Mouse (Mus musculus) heart, embryonic 10.5 days (tissue): ENCODE measurements at regions not wholly inside any gene's neighbourhood (a gene's known extent, or its start where the extent isn't known, plus 50 kb on each side); places are given as distances from the start of the nearest gene placed in this dataset.

ENCODE experiments used
- DNase-seq: peaks from one replicate; pipeline ENCODE4 v3.0.0-alpha.2; 2017; ENCODE audit warnings: low spot score
- H3K27ac ChIP-seq: fragments of 300-500 bp; sonication (generic); 2 replicates; pipeline ENCODE4 v1.5.1; 2016; ENCODE audit warnings: mild to moderate bottlenecking
- H3K27me3 ChIP-seq: fragments of 300-500 bp; sonication (generic); 2 replicates; pipeline ENCODE4 v1.6.1; 2016; ENCODE audit warnings: mild to moderate bottlenecking; ENCODE audit not compliant: poor library complexity, insufficient read depth, severe bottlenecking
- H3K36me3 ChIP-seq: fragments of 300-500 bp; sonication (generic); 2 replicates; pipeline ENCODE4 v1.6.1; 2016; ENCODE audit warnings: mild to moderate bottlenecking, moderate library complexity
- H3K4me1 ChIP-seq: fragments of 300-500 bp; sonication (generic); 2 replicates; pipeline ENCODE4 v1.6.1; 2016; ENCODE audit warnings: mild to moderate bottlenecking
- H3K4me3 ChIP-seq: fragments of 300-500 bp; sonication (generic); 2 replicates; pipeline ENCODE4 v1.5.1; 2016; ENCODE audit warnings: mild to moderate bottlenecking, moderate library complexity
- H3K9me3 ChIP-seq: fragments of 300-500 bp; sonication (generic); 2 replicates; pipeline ENCODE4 v1.6.1; 2016; ENCODE audit warnings: mild to moderate bottlenecking, moderate library complexity
- WGBS: fragments of 180-500 bp; shearing (Covaris S2); methylation state at CpG from one replicate; pipeline ENCODE4 v1.1.7; 2016; 5-methylcytosine and 5-hydroxymethylcytosine counted together

- Histone ChIP-seq H3K27me3 (no peaks in the 10 kb centered on the region; the same call in 1 of the 2 replicates), H3K27ac (no peak overlapping the region), H3K36me3 (no peaks in the 10 kb centered on the region), H3K9me3 (no peaks in the 10 kb centered on the region), H3K4me1 (peaks cover 26% of the 10 kb centered on the region), H3K4me3 (no peak overlapping the region)
- 82% methylated on average over 11 of the region's 11 CpGs for WGBS
- DNase-seq, result no peak
Measured at GRCm38 (mm10) chr6:31285981-31286737, 112.4 kb upstream of the Mkln1 start.

DNA sequence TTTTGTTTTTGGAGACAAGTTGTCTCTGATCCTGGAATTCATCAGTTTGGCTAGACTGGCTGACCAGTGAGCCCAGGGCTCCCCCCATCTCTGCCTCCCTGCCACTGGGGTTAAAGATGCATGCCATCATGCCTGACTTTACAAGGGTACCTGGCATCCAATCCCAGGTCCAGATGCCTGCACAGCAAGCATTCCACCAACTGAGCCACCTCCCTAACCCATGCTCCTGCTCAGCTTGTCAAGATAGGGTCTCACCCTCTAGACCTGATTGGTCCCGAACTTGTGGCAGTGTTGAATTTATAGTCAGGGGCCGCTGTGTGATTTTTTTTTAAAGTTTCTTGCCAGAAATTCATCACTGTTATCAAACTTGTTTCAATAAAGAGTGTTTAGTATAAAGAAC, 111.4 kb upstream of the Mkln1 start:
- Histone ChIP-seq H3K9me3 (no peaks in the 10 kb centered on the region), H3K36me3 (no peaks in the 10 kb centered on the region), H3K27ac (no peak overlapping the region; the same call in 1 of the 2 replicates), H3K4me1 (peaks cover 26% of the 10 kb centered on the region), H3K4me3 (no peak overlapping the region), H3K27me3 (no peaks in the 10 kb centered on the region; the same call in 1 of the 2 replicates)
- DNase-seq, result no peak
- WGBS, result 65% methylated on average over 2 of the region's 2 CpGs

DNA sequence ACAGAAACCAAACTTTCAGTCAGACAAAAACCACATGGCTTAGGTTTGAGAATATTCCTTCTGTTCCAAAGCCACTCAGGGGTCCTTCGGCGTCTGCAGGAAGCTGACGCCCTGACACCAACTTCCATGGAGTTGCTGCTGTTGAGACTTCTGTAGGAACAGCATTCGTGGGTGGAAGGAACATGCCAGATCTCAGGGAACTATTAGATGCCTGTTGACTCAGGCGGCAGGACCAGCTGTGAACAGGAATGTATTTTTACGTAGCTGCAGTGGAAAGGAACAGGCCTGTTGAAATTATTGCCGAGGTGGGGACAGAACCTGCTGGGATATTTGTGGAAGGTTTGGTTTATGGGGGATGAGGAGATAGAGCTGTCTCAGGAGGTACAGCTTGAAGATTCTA, 110.8 kb upstream of the Mkln1 start:
- Histone ChIP-seq H3K27me3 (no peaks in the 10 kb centered on the region; the same call in 1 of the 2 replicates), H3K4me3 (no peak overlapping the region), H3K27ac (peak overlapping the region; percentile 24; the same call in 1 of the 2 replicates), H3K4me1 (peaks cover 26% of the 10 kb centered on the region), H3K36me3 (no peaks in the 10 kb centered on the region), H3K9me3 (no peaks in the 10 kb centered on the region)
- no peak for DNase-seq
- 40% methylated on average over 7 of the region's 7 CpGs for WGBS

GRCm38 (mm10) chr6:31288421-31289233, 109.9 kb upstream of the Mkln1 start:
- no peaks in the 10 kb centered on the region for H3K9me3 ChIP-seq
- no peaks in the 10 kb centered on the region for H3K36me3 ChIP-seq
- peaks cover 26% of the 10 kb centered on the region for H3K4me1 ChIP-seq
- peak overlapping the region; percentile 2; the same call in 1 of the 2 replicates for H3K27ac ChIP-seq
- H3K4me3 ChIP-seq, result no peak overlapping the region
- peaks cover 4% of the 10 kb centered on the region; the same call in 1 of the 2 replicates for H3K27me3 ChIP-seq
- 33% methylated on average over 14 of the region's 14 CpGs for WGBS
- no peak for DNase-seq

DNA sequence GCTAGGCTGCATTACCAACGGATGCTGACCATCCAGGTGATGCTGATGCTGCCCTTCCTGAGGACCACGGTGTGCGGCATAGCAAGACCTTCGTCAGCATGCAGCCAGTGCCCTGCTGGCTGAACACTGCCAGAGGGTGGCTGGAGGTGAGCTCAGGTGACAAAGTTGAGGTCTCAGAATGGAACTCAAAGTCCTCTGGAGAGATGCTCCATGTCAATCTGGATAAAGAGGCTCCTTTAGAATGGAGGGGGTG, 109.4 kb upstream of the Mkln1 start:
- H3K4me3 ChIP-seq, result no peak overlapping the region
- no peaks in the 10 kb centered on the region for H3K9me3 ChIP-seq
- H3K27me3 ChIP-seq, result peaks cover 4% of the 10 kb centered on the region; the same call in 1 of the 2 replicates
- DNase-seq, result no peak
- peak overlapping the region; percentile 2; the same call in 1 of the 2 replicates for H3K27ac ChIP-seq
- H3K4me1 ChIP-seq, result peaks cover 23% of the 10 kb centered on the region
- WGBS, result 74% methylated on average over 4 of the region's 4 CpGs
- H3K36me3 ChIP-seq, result no peaks in the 10 kb centered on the region

DNA sequence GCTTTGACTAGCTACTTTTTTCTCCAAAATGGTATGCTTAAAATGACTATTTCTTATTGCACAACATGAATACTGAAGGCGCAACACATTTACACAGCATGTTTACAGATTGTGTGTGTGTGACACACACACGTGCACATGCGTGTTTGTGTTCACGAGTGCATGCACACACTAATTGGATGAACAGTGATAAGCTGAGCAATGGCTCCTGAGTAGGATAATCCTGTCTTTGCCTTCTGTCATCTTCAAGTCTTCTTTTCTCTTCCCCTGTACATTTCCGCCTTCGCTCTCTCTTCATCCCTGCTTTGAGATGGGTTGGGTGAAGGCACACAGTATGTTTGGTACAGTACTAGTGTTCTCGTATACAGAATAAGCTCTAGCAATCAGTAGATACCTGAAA, 106.5 kb upstream of the Mkln1 start:
- Histone ChIP-seq H3K27ac (no peak overlapping the region), H3K4me3 (no peak overlapping the region), H3K9me3 (no peaks in the 10 kb centered on the region), H3K27me3 (peaks cover 4% of the 10 kb centered on the region; the same call in 1 of the 2 replicates), H3K4me1 (peaks cover 18% of the 10 kb centered on the region), H3K36me3 (no peaks in the 10 kb centered on the region)
- 87% methylated on average over 7 of the region's 7 CpGs for WGBS
- no peak for DNase-seq

DNA sequence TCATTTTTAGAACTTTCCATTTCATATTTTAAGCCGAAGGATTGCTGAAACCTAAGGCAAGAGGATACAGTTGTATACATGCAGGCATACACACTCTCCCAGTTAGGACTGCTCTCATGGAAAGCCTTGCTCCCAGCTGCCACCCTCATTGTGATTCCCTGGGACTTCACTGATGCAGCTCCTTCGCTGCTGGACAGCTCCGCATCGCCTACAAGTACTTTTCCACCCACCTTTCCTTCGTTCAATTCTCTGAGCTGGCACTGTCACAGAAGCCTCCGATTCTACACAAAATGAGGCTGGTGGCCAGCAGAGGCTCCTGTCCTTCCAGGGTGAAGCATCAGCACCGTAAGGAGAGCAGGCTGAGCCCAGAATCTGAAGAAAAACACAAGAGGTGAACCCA, 105.5 kb upstream of the Mkln1 start:
- no peaks in the 10 kb centered on the region for H3K36me3 ChIP-seq
- 39% methylated on average over 7 of the region's 7 CpGs for WGBS
- H3K27ac ChIP-seq, result no peak overlapping the region
- peaks cover 4% of the 10 kb centered on the region; the same call in 1 of the 2 replicates for H3K27me3 ChIP-seq
- no peak for DNase-seq
- H3K9me3 ChIP-seq, result no peaks in the 10 kb centered on the region
- H3K4me1 ChIP-seq, result peaks cover 11% of the 10 kb centered on the region; the same call in 1 of the 2 replicates
- no peak overlapping the region for H3K4me3 ChIP-seq

DNA sequence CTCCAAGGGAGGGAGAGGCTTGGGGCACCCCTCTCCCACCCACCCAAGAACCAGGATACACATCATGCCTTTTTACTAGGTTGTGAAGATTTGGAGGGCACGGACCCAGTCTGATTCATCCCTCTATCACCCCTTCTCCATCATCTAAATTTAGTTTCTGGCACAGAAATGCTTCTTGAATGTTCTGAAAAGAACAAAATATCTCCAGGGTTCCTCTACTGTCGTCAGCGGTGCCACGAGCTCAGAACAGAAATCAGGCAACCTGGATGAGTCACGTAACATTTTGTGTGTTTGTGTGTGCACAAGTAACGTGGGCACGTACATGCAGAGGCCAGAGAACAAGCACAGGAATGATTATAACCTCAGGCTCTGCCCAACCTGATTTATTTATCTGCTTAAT, 99.1 kb upstream of the Mkln1 start:
- H3K4me1 ChIP-seq, result no peaks in the 10 kb centered on the region
- no peaks in the 10 kb centered on the region for H3K36me3 ChIP-seq
- no peaks in the 10 kb centered on the region for H3K27me3 ChIP-seq
- no peak overlapping the region for H3K4me3 ChIP-seq
- no peak for DNase-seq
- no peak overlapping the region for H3K27ac ChIP-seq
- WGBS, result 87% methylated on average over 7 of the region's 7 CpGs
- H3K9me3 ChIP-seq, result no peaks in the 10 kb centered on the region

DNA sequence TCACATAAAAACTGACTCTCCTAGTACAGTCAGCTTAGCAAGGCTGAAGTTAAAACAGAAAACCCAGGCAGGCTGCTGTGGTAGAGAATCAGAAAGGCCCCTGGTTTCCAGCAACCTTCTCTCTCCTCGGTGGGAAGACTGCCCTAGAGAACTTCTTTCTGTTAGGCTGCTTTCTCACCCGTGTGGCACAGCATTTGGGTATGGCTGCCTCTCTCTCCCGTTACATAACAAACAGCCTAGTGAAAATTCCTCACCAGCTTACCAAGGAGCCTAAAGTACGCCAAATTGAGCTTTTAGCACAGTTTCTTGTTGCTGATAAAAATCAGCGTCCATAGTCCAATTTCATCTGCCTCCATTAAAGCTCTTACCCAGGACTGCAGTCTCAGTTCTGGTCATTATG, 92.8 kb upstream of the Mkln1 start:
- WGBS, result 59% methylated on average over 5 of the region's 5 CpGs
- H3K4me1 ChIP-seq, result no peaks in the 10 kb centered on the region
- no peaks in the 10 kb centered on the region for H3K9me3 ChIP-seq
- H3K4me3 ChIP-seq, result no peak overlapping the region
- H3K27ac ChIP-seq, result no peak overlapping the region
- DNase-seq, result no peak
- H3K36me3 ChIP-seq, result no peaks in the 10 kb centered on the region
- H3K27me3 ChIP-seq, result no peaks in the 10 kb centered on the region

DNA sequence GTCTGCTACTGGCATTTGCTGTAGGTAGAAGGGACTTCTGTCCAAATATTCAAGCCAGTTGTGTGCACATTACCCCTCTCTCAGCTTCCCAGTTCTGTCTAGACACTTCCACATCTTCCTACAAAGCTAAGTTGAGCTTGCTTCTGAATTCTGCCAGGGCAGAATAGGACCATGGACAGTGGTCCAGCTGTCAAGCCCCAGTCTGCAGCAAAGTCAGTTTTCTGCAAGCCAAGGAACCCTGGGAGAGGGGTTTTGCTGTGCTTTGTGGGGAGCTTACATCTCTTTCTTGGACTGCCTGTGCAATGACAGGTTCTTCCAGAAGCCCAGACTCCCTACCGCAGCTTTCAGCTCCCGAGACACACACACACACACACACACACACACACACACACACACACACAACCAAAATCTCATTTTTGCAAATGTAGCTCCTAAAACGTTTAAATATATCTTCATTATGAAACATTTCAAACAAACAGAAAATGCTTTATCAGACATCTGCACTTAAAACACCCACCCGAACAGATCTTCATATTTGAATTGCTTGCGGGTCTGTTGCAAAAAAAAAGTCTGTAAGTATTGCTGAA, 91.4 kb upstream of the Mkln1 start:
- H3K4me1 ChIP-seq, result no peaks in the 10 kb centered on the region
- DNase-seq, result no peak
- H3K36me3 ChIP-seq, result no peaks in the 10 kb centered on the region
- no peak overlapping the region for H3K4me3 ChIP-seq
- H3K27ac ChIP-seq, result no peak overlapping the region
- no peaks in the 10 kb centered on the region for H3K27me3 ChIP-seq
- WGBS, result 74% methylated on average over 5 of the region's 5 CpGs
- H3K9me3 ChIP-seq, result no peaks in the 10 kb centered on the region

- Histone ChIP-seq H3K9me3 (no peaks in the 10 kb centered on the region), H3K4me1 (no peaks in the 10 kb centered on the region), H3K4me3 (no peak overlapping the region), H3K36me3 (no peaks in the 10 kb centered on the region), H3K27me3 (no peaks in the 10 kb centered on the region), H3K27ac (no peak overlapping the region)
- no peak for DNase-seq
- WGBS, result 29% methylated on average over 4 of the region's 4 CpGs
Measured at GRCm38 (mm10) chr6:31307899-31308298, 90.6 kb upstream of the Mkln1 start.

- Histone ChIP-seq H3K36me3 (no peaks in the 10 kb centered on the region), H3K4me3 (no peak overlapping the region), H3K27ac (no peak overlapping the region), H3K9me3 (no peaks in the 10 kb centered on the region), H3K27me3 (no peaks in the 10 kb centered on the region), H3K4me1 (no peaks in the 10 kb centered on the region)
- 77% methylated on average over 5 of the region's 5 CpGs for WGBS
- no peak for DNase-seq
Measured at GRCm38 (mm10) chr6:31310660-31311059, 87.9 kb upstream of the Mkln1 start.

GRCm38 (mm10) chr6:31313869-31314470, 84.6 kb upstream of the Mkln1 start:
- Histone ChIP-seq H3K27ac (no peak overlapping the region), H3K27me3 (no peaks in the 10 kb centered on the region), H3K36me3 (no peaks in the 10 kb centered on the region), H3K4me3 (no peak overlapping the region), H3K9me3 (no peaks in the 10 kb centered on the region), H3K4me1 (peaks cover 14% of the 10 kb centered on the region)
- 54% methylated on average over 5 of the region's 5 CpGs for WGBS
- DNase-seq, result no peak
